Mouse (Mus musculus): ENCODE measurements around the gene Slc25a41.

- TF ChIP-seq POLR2A (IDR thresholded peaks at IDR 0.05; ENCODE audit: borderline replicate concordance, control insufficient read depth, low read depth, low read length) (no peak), CTCF (IDR thresholded peaks at IDR 0.05; ENCODE audit: control insufficient read depth, insufficient read depth, low read length) (no peak)
These were observed 45.8 kb upstream of the Slc25a41 start, which contains the start of gene Tubb4a for GRCm38 (mm10) chr17:57087049-57087832.
